In genomic region chr15:56940891-56941290, GRCm38 (mm10) we compare ENCODE assay signal across 22 mouse cellular contexts.
A peak's percentile ranks its signal among the peaks of the same experiment; 100 is the strongest.
DNase-seq lines count a peak whose midpoint lies in the region; ATAC-seq and TF ChIP-seq lines count a peak whose summit lies in the region.
"Had no signal": no experiment of that assay in that cellular context is flagged by ENCODE, and none has a peak within 500 bp of the region (broad histone marks: within the 10 kb centered on the region; RNA-seq: fewer than 3 reads in every experiment).

No protein-coding gene starts in this region.

- TF ChIP-seq CTCF in forebrain, postnatal 0 days (IDR thresholded peaks at IDR 0.05; ENCODE audit: low read depth) = no peak

- no peak overlapping the region for H3K9ac ChIP-seq in forebrain, embryonic 14.5 days (ENCODE audit: low read length)
- no peak overlapping the region for H3K9ac ChIP-seq in forebrain, postnatal 0 days
- no peak overlapping the region for H3K9ac ChIP-seq in forebrain, embryonic 11.5 days (ENCODE audit: low read length)
- H3K9ac ChIP-seq: embryonic facial prominence, embryonic 12.5 days; forebrain, embryonic 15.5 days had no signal

- no peaks in the 10 kb centered on the region for H3K27me3 ChIP-seq in forebrain, embryonic 14.5 days (replicated peaks; ENCODE audit: control insufficient read depth, insufficient read depth, low read length)
- no peaks in the 10 kb centered on the region for H3K27me3 ChIP-seq in forebrain, embryonic 10.5 days (ENCODE audit: poor library complexity, severe bottlenecking)
- no peaks in the 10 kb centered on the region for H3K27me3 ChIP-seq in forebrain, postnatal 0 days (ENCODE audit: insufficient read depth, low read length)
- H3K27me3 ChIP-seq in forebrain, embryonic 11.5 days (ENCODE audit: control insufficient read depth, insufficient read depth, low read length) = no peaks in the 10 kb centered on the region
- H3K27me3 ChIP-seq: CH12.LX; embryonic facial prominence, embryonic 12.5 days; forebrain, embryonic 15.5 days; Patski had no signal

- no peaks in the 10 kb centered on the region for H3K4me1 ChIP-seq in forebrain, embryonic 14.5 days (ENCODE audit: control insufficient read depth, insufficient read depth, low read length)
- H3K4me1 ChIP-seq in forebrain, embryonic 10.5 days = no peaks in the 10 kb centered on the region
- no peaks in the 10 kb centered on the region for H3K4me1 ChIP-seq in forebrain, postnatal 0 days (ENCODE audit: insufficient read depth)
- H3K4me1 ChIP-seq in forebrain, embryonic 11.5 days (replicated peaks; ENCODE audit: control insufficient read depth, insufficient read depth, low read length) = no peaks in the 10 kb centered on the region
- H3K4me1 ChIP-seq: embryonic facial prominence, embryonic 10.5 days; embryonic facial prominence, embryonic 12.5 days; forebrain, embryonic 15.5 days had no signal

- H3K9me3 ChIP-seq in forebrain, embryonic 14.5 days (replicated peaks; ENCODE audit: control insufficient read depth, low read length) = no peaks in the 10 kb centered on the region
- H3K9me3 ChIP-seq in forebrain, embryonic 10.5 days = no peaks in the 10 kb centered on the region
- H3K9me3 ChIP-seq in forebrain, postnatal 0 days (ENCODE audit: low read length) = no peaks in the 10 kb centered on the region
- no peaks in the 10 kb centered on the region for H3K9me3 ChIP-seq in forebrain, embryonic 11.5 days (ENCODE audit: control insufficient read depth, low read length)
- H3K9me3 ChIP-seq: embryonic facial prominence, embryonic 10.5 days; embryonic facial prominence, embryonic 12.5 days; forebrain, embryonic 15.5 days; G1E had no signal

- ATAC-seq in forebrain, embryonic 14.5 days = no peak
- no peak for ATAC-seq in forebrain, postnatal 0 days
- ATAC-seq in forebrain, embryonic 11.5 days (replicated peaks; ENCODE audit: low FRiP score) = no peak
- ATAC-seq: activated CD4-positive, CD25-positive, alpha-beta regulatory T cell, adult 4 months; CD4-positive, CD25-positive, alpha-beta regulatory T cell, adult 4 months; forebrain, embryonic 15.5 days; Patski had no signal

- DNase-seq in forebrain, embryonic 14.5 days (ENCODE audit: low spot score) = peak; percentile 60
- DNase-seq in forebrain, embryonic 10.5 days (ENCODE audit: extremely low spot score, low spot score) = no peak
- peak; percentile 5 for DNase-seq in forebrain, postnatal 0 days
- DNase-seq in forebrain, embryonic 11.5 days (ENCODE audit: low spot score) = no peak
- no peak for DNase-seq in cerebellum, adult 8-10 months
- DNase-seq: adrenal gland, adult 8-10 months; adrenal gland, postnatal 14 days; adrenal gland, postnatal 36 days; B cell, adult 2 months; cerebellum, adult 11 months; cerebellum, adult 18-20 months; cerebellum, adult 9-10 months; cerebellum, postnatal 10 days; cerebellum, postnatal 25 days had no signal

- no peaks in the 10 kb centered on the region for H3K36me3 ChIP-seq in forebrain, embryonic 14.5 days (ENCODE audit: control insufficient read depth, insufficient read depth, low read length)
- H3K36me3 ChIP-seq in forebrain, embryonic 10.5 days (replicated peaks) = no peaks in the 10 kb centered on the region
- H3K36me3 ChIP-seq in forebrain, postnatal 0 days (ENCODE audit: insufficient read depth) = no peaks in the 10 kb centered on the region
- H3K36me3 ChIP-seq in forebrain, embryonic 11.5 days (ENCODE audit: control insufficient read depth, insufficient read depth, low read length) = no peaks in the 10 kb centered on the region
- H3K36me3 ChIP-seq: embryonic facial prominence, embryonic 10.5 days; embryonic facial prominence, embryonic 12.5 days; forebrain, embryonic 15.5 days; G1E had no signal

- 83% methylated on average over 1 of the region's 1 CpGs for WGBS in forebrain, embryonic 14.5 days
- 98% methylated on average over 1 of the region's 1 CpGs for WGBS in forebrain, embryonic 10.5 days
- 68% methylated on average over 1 of the region's 1 CpGs for WGBS in forebrain, postnatal 0 days
- WGBS in forebrain, embryonic 11.5 days = 93% methylated on average over 1 of the region's 1 CpGs

- H3K27ac ChIP-seq in forebrain, embryonic 14.5 days (ENCODE audit: low read depth, low read length) = no peak overlapping the region
- no peak overlapping the region for H3K27ac ChIP-seq in forebrain, embryonic 10.5 days
- H3K27ac ChIP-seq in forebrain, postnatal 0 days (ENCODE audit: low read depth, low read length) = no peak overlapping the region
- H3K27ac ChIP-seq in forebrain, embryonic 11.5 days (ENCODE audit: low read depth, low read length) = no peak overlapping the region
- H3K27ac ChIP-seq: embryonic facial prominence, embryonic 10.5 days; embryonic facial prominence, embryonic 12.5 days; forebrain, embryonic 15.5 days had no signal

- H3K4me3 ChIP-seq in forebrain, embryonic 14.5 days (ENCODE audit: low read depth, low read length) = no peak overlapping the region
- no peak overlapping the region for H3K4me3 ChIP-seq in forebrain, embryonic 10.5 days
- no peak overlapping the region for H3K4me3 ChIP-seq in forebrain, postnatal 0 days (ENCODE audit: low read depth, low read length)
- H3K4me3 ChIP-seq in forebrain, embryonic 11.5 days (ENCODE audit: low read depth, low read length) = no peak overlapping the region
- H3K4me3 ChIP-seq: embryonic facial prominence, embryonic 10.5 days; embryonic facial prominence, embryonic 12.5 days; forebrain, embryonic 15.5 days had no signal

- H3K4me2 ChIP-seq in forebrain, embryonic 14.5 days (ENCODE audit: low read length) = no peak overlapping the region
- H3K4me2 ChIP-seq in forebrain, postnatal 0 days (ENCODE audit: low read depth) = no peak overlapping the region
- H3K4me2 ChIP-seq in forebrain, embryonic 11.5 days (ENCODE audit: low read depth, low read length, severe bottlenecking) = no peak overlapping the region
- H3K4me2 ChIP-seq: embryonic facial prominence, embryonic 12.5 days; forebrain, embryonic 15.5 days had no signal

Comparison
In these comparisons a context has a peak if more than half of its experiments do, and no peak if none do; other contexts are left out.
1. DNase-seq: peak in forebrain, embryonic 14.5 days (single experiment) and forebrain, postnatal 0 days (single experiment); none in forebrain, embryonic 10.5 days (single experiment), forebrain, embryonic 11.5 days (single experiment) and cerebellum, adult 8-10 months (single experiment).